Mouse (Mus musculus) lung, postnatal 36 days (tissue): ENCODE results near the gene Akt2.
A peak's percentile ranks its signal among the peaks of the same experiment; 100 is the strongest.

Experiments
- DNase-seq: peaks from one replicate; pipeline ENCODE4 v3.0.0; 2022; ENCODE audit warnings: mixed read lengths

The Akt2 gene

DNA sequence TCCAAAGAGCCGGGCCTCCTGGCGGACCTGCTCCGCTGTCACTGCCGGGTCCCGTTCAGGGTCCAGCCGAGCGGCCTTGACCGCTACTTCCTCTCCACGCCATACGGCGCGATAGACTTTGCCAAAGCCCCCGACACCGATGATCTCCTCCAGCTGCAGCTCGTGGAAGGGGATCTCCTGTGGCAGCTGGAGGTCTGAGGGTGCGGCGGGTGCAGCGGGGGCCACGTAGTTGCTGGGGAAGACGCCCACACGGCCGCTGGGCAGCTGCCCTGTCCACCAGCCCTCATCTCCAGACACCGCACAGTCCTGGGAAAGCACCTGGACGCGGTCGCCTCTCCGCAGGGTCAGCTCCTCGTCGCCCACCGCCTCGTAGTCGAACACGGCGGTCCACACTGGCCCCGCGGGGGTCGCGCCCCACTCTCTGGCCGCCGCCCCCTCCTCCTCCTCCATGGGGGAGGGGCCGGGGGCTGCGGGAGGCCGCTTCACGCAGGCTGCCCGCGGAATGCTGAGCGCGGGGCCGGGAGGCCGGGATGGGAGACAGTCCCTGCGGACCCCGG, 82.3 kb downstream of the Akt2 start:
- no peak for DNase-seq

DNA sequence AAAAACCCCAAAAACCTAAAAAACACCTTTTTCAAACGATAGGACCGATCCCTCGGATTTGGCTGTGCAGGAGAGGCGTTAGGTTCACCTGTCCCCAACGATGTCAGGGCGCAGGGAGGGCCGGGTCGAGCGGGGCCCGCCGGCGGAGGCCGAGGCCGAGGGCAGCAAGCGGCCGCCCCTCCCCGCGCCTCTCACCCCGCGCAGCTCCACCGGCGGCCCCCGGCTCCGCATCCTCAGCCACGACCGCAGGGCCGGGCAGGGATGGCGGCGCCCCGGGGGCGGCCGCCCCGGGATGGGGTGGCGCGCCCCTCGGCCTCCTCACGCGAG, 82.8 kb downstream of the Akt2 start:
- no peak for DNase-seq

DNA sequence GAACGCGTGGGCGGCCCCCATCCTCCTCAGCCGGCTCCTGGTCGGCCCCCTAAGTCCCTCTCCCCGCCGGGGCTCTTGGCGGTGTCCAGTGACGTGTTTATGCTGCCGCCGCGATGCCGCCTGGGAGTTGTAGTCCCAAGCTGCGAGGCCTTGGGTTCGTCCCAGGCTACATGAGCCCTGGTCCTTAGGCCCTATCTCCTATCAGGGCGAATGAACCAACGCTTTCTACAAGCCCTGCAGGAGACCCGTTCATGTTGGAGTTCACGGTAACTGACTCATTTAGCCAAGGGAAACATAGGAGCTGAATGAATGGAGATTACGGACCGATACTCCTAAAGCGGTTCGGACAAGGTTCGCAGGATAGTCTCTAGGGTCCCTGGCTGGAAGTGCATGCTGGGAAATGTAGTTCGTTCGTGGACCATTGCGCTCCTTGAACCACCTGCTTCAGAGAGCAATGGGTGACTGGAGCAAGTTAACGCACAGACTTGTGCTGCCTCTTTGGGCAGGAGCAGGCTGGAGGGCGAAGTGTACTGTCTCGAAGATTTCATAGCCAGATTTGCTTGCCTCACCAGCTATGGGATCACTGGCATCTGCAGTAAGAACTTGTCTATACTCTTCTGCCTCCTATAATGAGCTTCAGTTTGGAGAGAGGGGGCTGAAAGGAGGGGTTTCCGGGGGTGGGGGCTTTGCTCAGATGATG, 83.3 kb downstream of the Akt2 start, which contains the start of gene Map3k10:
TSS of gene Map3k10 (minus strand) at position 77 of the 700 bp plus-strand sequence.
- peak; percentile 96 for DNase-seq

GRCm38 (mm10) chr7:27675222-27675612, 83.9 kb downstream of the Akt2 start:
- DNase-seq, result no peak

- DNase-seq, result no peak
These were observed 91.9 kb downstream of the Akt2 start for GRCm38 (mm10) chr7:27683218-27683617.

- DNase-seq, result no peak
These were observed 93.9 kb downstream of the Akt2 start for GRCm38 (mm10) chr7:27685220-27685619.

DNA sequence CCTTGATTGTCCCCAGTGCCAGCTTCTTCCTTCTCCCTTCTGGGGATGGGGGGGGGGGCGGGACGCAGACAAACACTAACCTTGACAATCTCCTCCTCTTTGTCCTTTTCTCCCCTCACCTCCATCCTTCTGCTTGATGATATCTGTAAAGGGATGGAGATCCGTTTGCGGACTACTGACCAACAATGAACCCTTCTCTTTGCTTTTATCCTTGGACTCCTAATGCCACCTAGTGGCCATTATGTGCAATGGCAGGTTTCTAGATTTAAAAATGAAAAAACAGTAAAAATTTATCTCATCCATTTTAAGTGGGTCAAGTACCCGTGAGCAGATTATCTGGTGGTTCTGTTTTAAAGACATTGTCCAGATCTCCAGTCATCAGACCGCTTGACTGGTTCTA, 94.3 kb downstream of the Akt2 start:
- peak; percentile 40 for DNase-seq

GRCm38 (mm10) chr7:27687043-27687442, 95.7 kb downstream of the Akt2 start:
- DNase-seq, result no peak

- DNase-seq, result no peak
These were observed 96.5 kb downstream of the Akt2 start for GRCm38 (mm10) chr7:27687836-27688235.

DNA sequence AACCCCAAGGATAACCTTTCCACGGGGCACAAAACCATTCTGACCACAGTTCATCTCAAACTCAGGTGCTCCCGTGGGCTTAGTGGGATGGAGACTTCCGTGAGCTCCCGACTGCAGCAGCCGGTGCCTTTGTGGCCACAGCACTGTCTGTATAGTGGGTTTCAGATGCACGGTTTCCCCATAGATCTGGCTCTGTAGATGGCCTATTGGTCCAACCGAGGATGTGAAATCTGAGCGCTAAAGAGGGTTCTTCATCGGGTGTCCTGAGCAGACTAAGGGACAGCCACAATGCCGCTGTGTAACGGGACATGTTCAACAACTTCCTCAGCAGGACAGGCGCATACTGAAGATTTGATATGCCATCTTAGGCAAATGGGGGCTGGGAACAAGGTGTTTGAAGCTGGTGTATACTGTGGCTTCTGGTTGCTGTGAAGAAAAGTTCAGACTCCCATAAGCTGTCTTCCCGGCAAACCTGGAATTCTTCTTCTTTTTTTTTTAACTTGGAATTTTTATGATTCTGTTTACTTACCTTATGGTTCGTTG, 97.0 kb downstream of the Akt2 start:
- no peak for DNase-seq

- DNase-seq, result peak; percentile 98
These were observed 97.7 kb downstream of the Akt2 start, which contains the start of gene Zfp607b for GRCm38 (mm10) chr7:27688815-27689612. Gene Zfp607b, plus strand, starts transcription at chr7:27689340.
